Mouse (Mus musculus) kidney, postnatal 10 days (tissue): ENCODE measurements at regions not wholly inside any gene's neighbourhood (a gene's known extent, or its start where the extent isn't known, plus 50 kb on each side); places are given as distances from the start of the nearest gene placed in this dataset.

ENCODE experiments used
- DNase-seq: peaks from one replicate; pipeline ENCODE4 v3.0.0; 2021; ENCODE audit warnings: mixed read lengths

GRCm38 (mm10) chr6:80862256-80862655, 843.6 kb downstream of the Lrrtm4 start:
- DNase-seq, result no peak

- DNase-seq, result no peak
Observed at GRCm38 (mm10) chr6:80862741-80863140, 844.1 kb downstream of the Lrrtm4 start.

GRCm38 (mm10) chr6:80865809-80866603, 847.3 kb downstream of the Lrrtm4 start:
- no peak for DNase-seq

- DNase-seq, result no peak
Observed at GRCm38 (mm10) chr6:80885363-80885762, 866.7 kb downstream of the Lrrtm4 start.

GRCm38 (mm10) chr6:80905220-80905619, 886.5 kb downstream of the Lrrtm4 start:
- no peak for DNase-seq

- DNase-seq, result no peak
Observed at GRCm38 (mm10) chr6:80929799-80930198, 911.1 kb downstream of the Lrrtm4 start.

- DNase-seq, result no peak
Observed at GRCm38 (mm10) chr6:80975162-80975561, 948.3 kb upstream of the Gcfc2 start.

- peak; percentile 59 for DNase-seq
Observed at GRCm38 (mm10) chr6:80993511-80993910, 930.0 kb upstream of the Gcfc2 start.

GRCm38 (mm10) chr6:81024531-81024930, 898.9 kb upstream of the Gcfc2 start:
- DNase-seq, result no peak
